Mouse (Mus musculus) heart, adult 2 months (tissue): Measurements from ENCODE around the gene Cacna1e.

Source experiments
- CTCF ChIP-seq: fragments of 200-600 bp; IDR thresholded peaks from 2 replicates; pipeline ENCODE4 v1.8.1; 2022; ENCODE audit warnings: antibody characterized with exemption, mild to moderate bottlenecking, moderate library complexity
- EP300 ChIP-seq: fragments of 200-500 bp; IDR thresholded peaks from 2 replicates; pipeline ENCODE4 v1.6.1; 2011; ENCODE audit warnings: low read depth, low read length, control low read depth; ENCODE audit not compliant: insufficient read depth
- POLR2A ChIP-seq: fragments of 200-500 bp; IDR thresholded peaks from 2 replicates; pipeline ENCODE4 v1.6.1; 2011; ENCODE audit warnings: mild to moderate bottlenecking, low read depth, low read length, control low read depth; ENCODE audit not compliant: insufficient read depth

DNA sequence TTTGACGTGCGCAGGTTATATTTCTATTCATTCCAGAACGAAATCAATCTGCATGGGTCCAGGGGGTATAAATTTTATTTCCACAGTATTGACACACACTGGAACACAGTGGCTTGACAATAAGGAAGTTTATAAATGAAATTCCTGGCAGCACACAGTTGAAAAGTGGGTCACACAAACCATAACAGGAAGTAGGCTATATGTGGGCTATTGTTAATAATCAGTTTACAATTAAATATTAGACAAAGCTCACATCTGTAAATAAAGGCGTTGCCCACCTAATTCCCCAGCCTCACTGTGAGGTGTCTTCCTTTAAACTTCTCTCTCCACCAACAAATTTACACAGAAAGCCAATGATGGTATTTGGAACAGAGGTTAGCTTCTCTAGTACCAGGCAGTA lies 305.6 kb downstream of the Cacna1e start:
- TF ChIP-seq POLR2A: no peak
- no peak for TF ChIP-seq CTCF
- no peak for TF ChIP-seq EP300
